Mouse (Mus musculus): ENCODE measurements at regions not wholly inside any gene's neighbourhood (a gene's known extent, or its start where the extent isn't known, plus 50 kb on each side); places are given as distances from the start of the nearest gene placed in this dataset.

- DNase-seq (ENCODE audit: low spot score in 2 of 2) = no peak
These were observed 253.0 kb upstream of the Runx1 start for GRCm38 (mm10) chr16:93078909-93079308.

GRCm38 (mm10) chr16:93075488-93075887, 249.5 kb upstream of the Runx1 start:
- DNase-seq (ENCODE audit: low spot score in 2 of 2) = no peak

GRCm38 (mm10) chr16:93072156-93072555, 246.2 kb upstream of the Runx1 start:
- no peak for DNase-seq (ENCODE audit: low spot score in 2 of 2)

- DNase-seq (ENCODE audit: low spot score in 2 of 2) = no peak
These were observed 245.8 kb upstream of the Runx1 start for GRCm38 (mm10) chr16:93071726-93072125.

GRCm38 (mm10) chr16:93066821-93067220, 240.9 kb upstream of the Runx1 start:
- DNase-seq (ENCODE audit: low spot score in 2 of 2) = no peak

- DNase-seq (ENCODE audit: low spot score in 2 of 2) = no peak
These were observed 235.7 kb upstream of the Runx1 start for GRCm38 (mm10) chr16:93061475-93062179.

- no peak for DNase-seq (ENCODE audit: low spot score in 2 of 2)
These were observed 230.3 kb upstream of the Runx1 start for GRCm38 (mm10) chr16:93056295-93056694.

- no peak for DNase-seq (ENCODE audit: low spot score in 2 of 2)
These were observed 229.6 kb upstream of the Runx1 start for GRCm38 (mm10) chr16:93055545-93055944.

GRCm38 (mm10) chr16:93051233-93051632, 225.3 kb upstream of the Runx1 start:
- DNase-seq (ENCODE audit: low spot score in 2 of 2) = no peak

- DNase-seq (ENCODE audit: low spot score in 2 of 2) = no peak
These were observed 222.5 kb upstream of the Runx1 start for GRCm38 (mm10) chr16:93048418-93048932.

GRCm38 (mm10) chr16:93047594-93047993, 221.6 kb upstream of the Runx1 start:
- no peak for DNase-seq (ENCODE audit: low spot score in 2 of 2)

- DNase-seq (ENCODE audit: low spot score in 2 of 2) = no peak
These were observed 220.3 kb upstream of the Runx1 start for GRCm38 (mm10) chr16:93046221-93046620.

- no peak for DNase-seq (ENCODE audit: low spot score in 2 of 2)
These were observed 217.4 kb upstream of the Runx1 start for GRCm38 (mm10) chr16:93043355-93043754.

GRCm38 (mm10) chr16:93042941-93043340, 217.0 kb upstream of the Runx1 start:
- DNase-seq (ENCODE audit: low spot score in 2 of 2) = no peak

GRCm38 (mm10) chr16:93042491-93042890, 216.5 kb upstream of the Runx1 start:
- no peak for DNase-seq (ENCODE audit: low spot score in 2 of 2)

- no peak for DNase-seq (ENCODE audit: low spot score in 2 of 2)
These were observed 215.9 kb upstream of the Runx1 start for GRCm38 (mm10) chr16:93041887-93042286.

GRCm38 (mm10) chr16:93041399-93041798, 215.4 kb upstream of the Runx1 start:
- DNase-seq (ENCODE audit: low spot score in 2 of 2) = no peak

GRCm38 (mm10) chr16:93035626-93036025, 209.7 kb upstream of the Runx1 start:
- DNase-seq (ENCODE audit: low spot score in 2 of 2) = no peak

GRCm38 (mm10) chr16:93033943-93034342, 208.0 kb upstream of the Runx1 start:
- DNase-seq (ENCODE audit: low spot score in 2 of 2) = no peak

GRCm38 (mm10) chr16:93031624-93032023, 205.7 kb upstream of the Runx1 start:
- no peak for DNase-seq (ENCODE audit: low spot score in 2 of 2)

GRCm38 (mm10) chr16:93028640-93029039, 202.7 kb upstream of the Runx1 start:
- DNase-seq (ENCODE audit: low spot score in 2 of 2) = no peak

GRCm38 (mm10) chr16:93028016-93028415, 202.1 kb upstream of the Runx1 start:
- no peak for DNase-seq (ENCODE audit: low spot score in 2 of 2)

- DNase-seq (ENCODE audit: low spot score in 2 of 2) = no peak
These were observed 200.2 kb upstream of the Runx1 start for GRCm38 (mm10) chr16:93026094-93026648.
